Mouse (Mus musculus): ENCODE data around the gene Cox18.
A peak's percentile ranks its signal among the peaks of the same experiment; 100 is the strongest.
"Not testable (repeated sequence)": the region's sequence is repeated elsewhere in the genome, so short reads cannot be mapped to it uniquely, and the experiment has no call there.

Gene Cox18

DNA sequence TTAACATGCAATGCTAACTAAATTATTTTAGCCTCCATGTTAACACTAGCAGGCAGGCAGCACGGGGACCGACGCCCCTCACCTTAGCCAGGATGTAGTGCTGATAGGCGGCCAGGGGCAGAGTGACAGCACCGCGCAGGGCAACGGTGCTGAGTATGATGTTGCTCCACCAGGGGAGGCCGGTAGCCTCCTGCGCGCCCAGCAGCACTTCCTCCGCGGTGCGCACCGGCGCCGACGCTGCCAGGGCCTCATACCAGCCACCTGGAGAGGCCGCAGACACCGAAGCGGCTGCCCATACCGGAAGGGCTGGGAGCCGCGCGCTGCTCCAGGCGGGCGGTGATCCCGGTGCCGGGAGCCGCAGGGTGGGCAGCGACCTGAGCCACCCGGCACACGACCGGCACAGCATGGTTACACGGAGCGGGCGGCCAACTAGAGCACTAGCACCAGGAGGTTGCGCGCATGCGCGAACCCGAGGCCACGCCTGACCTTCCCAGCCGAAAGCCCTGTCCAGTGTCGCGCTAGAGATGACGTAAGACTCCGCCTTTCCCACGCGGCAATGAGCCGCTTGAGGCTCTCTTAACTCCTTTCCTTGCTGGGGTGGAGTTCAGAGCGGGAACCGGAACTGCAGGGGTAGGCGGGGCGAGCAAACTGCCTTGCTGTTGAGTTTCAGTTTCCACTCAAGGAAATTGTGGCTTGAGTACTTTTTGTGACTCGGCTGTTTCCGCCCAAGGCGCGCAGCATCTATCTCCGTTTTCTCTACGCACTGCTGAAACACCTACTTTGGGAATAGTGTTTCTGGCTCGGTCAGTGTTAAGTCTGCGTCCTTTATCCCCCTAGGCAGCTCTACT is at the start of gene Cox18:
Gene Cox18, minus strand, starts transcription at position 468 of the 848 bp plus-strand sequence.
- peak; percentile 100 for DNase-seq (ENCODE audit: low read depth, low spot score)

DNA sequence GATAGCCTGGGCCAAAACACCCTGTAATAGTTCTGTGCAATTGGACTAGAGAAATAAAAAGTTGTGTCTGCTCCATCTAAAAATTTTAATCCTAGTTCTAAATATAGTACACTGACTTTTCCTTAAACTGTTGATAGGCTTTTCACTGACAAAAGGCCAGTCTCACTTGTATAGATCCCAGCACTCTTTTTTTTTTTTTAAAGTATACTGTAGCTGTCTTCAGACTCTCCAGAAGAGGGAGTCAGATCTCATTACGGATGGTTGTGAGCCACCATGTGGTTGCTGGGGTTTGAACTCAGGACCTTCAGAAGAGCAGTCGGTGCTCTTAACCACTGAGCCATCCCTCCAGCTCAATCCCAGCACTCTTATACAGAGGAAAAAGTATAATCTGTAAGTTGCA is 38.4 kb upstream of the Cox18 start:
- DNase-seq (ENCODE audit: low read depth, low spot score), result not testable (repeated sequence)

DNA sequence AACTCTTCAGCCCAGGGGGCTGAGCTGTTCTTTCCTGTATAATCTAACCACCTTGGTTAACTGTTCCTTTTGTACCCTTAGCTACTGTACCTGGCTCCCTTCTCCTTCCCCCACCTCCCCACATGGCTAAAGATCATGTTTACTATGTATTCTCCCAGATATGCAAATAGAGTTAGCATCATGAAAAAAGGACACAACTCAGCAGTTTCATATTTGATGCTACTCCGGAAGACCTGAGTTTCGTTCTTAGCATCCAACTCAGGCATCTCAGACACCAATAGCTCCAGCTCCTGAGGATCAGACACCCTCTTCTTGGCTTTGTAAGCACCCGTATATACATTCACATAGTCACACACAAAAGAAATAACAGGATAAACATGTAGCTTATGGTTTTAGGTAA is 33.2 kb upstream of the Cox18 start:
- no peak for DNase-seq (ENCODE audit: low read depth, low spot score)

DNA sequence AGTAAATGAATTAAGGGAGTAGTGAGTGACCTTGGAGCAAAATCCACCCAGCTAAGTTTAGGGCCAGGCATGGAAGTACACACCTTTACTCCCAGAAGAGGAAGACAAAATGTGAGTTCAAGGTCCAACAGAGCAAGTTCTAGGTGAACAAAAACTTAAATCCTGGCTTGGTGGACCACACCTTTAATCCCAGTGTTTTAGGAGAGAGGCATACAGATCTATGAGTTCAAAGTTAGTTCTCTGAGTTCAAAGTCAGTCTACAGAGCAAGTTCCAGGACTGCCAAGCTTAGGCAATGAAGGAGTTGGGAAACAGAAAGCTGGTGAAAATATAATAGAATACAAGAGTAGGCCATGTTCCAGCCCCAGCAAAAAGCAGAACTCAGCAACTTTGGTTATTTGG is 23.7 kb upstream of the Cox18 start:
- DNase-seq (ENCODE audit: low read depth, low spot score), result peak; percentile 46

DNA sequence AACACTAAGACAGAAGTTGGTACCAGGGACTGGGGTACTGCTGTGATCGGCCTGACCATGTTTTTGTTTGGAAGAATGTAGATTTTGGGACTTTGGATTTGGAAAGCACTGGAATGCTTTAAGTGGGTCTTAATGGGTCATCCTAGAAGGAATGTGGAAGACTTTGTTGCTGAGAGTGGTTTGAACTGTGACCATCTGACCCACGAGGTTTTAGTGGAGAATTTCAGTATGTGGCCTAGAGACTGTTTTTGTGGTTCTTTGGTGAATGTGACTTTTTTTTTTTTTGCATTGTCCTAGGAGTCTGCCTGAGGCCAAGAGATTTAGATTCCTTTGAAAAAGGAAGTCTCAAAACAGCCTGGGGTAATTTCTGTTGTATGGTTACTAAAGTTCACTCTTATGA is 23.2 kb upstream of the Cox18 start:
- DNase-seq (ENCODE audit: low read depth, low spot score), result peak; percentile 58

DNA sequence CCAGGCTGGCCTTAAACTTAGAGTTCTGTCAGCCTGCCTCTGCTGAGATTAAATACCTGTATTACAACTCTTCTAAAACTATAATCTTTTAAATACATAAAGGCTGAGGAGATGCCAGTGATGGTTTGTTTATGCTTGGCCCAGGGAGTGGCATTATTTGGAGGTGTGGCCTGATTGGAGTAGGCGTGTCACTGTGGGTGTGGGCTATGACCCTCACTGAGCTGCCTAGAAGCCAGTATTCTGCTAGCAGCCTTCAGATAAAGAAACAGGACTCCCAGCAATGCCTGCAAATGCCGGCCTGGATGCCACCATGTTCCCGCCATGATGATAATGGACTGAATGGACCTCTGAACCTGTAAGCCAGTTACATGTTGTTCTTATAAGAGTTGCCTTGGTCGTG is 22.8 kb upstream of the Cox18 start:
- peak; percentile 89 for DNase-seq (ENCODE audit: low read depth, low spot score)

DNA sequence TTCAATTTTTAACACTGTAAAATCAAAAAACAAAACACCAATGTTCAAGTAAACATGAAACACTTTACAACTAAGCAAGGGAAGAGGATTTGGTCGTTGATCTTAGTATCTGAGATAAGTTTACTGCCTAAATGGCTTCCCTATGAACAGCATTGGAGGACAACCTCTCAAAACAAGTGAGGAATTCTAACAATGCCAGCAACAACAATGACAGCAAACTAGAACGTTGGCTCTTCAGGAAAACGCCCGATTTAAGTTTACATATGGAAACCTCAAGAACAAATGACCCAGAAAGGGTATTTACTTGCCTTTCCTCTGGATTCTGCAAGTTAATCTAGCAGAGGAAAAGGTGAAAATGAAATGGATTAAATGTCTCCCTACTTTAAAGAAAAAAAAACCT is 21.6 kb upstream of the Cox18 start:
- DNase-seq (ENCODE audit: low read depth, low spot score), result peak; percentile 90

DNA sequence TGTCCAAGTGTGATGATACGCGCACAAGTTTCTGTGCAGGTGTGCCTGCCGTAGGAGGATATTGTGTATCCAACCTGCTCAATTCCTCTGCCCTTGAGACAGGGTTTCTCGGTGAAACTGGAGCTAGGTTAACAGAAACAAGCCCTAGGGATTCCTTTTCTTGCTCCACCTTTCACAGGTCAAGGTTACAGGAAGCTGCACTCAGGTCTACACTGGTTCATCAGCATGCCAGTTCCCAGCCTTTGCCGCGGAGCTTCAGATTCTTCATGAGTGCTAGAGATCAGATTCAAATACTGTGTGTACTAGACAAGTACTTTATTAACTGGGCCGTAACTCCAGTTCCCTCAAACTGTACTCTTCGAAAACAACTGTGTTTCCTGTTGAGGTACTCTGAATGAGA is 11.4 kb upstream of the Cox18 start:
- peak; percentile 93 for DNase-seq (ENCODE audit: low read depth, low spot score)

DNA sequence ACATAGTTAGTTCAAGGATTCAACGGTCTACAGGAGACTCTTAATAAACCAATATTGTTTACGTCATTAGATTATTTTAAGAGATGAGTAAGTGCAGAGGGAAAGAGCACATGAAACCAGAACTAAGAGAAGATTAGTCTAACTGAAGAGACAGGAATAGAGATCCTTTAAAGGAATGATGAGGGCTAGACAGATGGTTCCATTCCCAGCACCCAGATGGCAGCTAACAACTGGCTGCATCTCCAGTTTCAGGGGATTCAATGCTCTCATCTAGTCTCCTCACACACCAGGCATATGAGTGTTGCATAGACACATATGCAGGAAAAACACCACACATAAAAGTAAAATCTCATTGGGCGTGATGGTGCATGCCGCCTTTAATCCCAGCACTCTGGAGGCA is 9.5 kb upstream of the Cox18 start:
- DNase-seq (ENCODE audit: low read depth, low spot score), result no peak

DNA sequence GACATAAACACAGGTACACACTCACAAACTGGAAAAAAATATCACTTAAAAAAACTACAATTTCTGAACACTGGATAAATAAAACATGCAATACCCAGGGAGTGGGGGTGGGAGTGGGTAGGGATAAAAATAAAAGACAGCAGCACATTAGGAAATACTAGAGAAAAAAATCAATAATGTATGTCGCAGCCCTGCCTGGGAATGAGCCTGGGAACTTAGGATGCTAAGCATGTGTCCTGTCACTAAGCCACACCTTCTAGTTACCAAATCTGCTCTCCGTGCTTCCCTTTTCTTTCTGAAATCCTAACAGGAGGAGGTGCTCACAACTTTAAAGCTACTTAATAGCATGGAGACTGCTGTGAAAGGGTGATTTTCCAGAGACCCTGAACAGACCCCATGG is 6.0 kb upstream of the Cox18 start:
- DNase-seq (ENCODE audit: low read depth, low spot score), result no peak

DNA sequence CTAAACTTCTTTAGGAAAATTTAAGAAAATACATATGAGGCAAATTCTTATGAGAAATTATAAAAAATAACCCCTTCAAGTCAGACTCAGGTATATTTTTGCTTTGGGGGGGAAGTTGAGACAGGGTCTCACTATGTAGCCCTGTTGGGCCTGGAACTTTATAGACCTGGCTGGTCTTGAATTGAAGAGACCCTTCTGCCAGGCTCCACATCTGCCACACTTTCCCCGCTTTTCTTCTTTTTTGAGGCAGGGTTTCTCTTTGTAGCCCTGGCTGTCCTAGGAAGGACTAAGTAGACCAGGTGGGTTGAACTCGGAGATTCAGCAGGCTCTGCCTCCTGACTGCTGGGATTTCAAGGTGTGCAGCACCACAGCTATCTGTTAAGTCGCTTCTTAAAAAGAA is 2.9 kb upstream of the Cox18 start:
- no peak for DNase-seq (ENCODE audit: low read depth, low spot score)

DNA sequence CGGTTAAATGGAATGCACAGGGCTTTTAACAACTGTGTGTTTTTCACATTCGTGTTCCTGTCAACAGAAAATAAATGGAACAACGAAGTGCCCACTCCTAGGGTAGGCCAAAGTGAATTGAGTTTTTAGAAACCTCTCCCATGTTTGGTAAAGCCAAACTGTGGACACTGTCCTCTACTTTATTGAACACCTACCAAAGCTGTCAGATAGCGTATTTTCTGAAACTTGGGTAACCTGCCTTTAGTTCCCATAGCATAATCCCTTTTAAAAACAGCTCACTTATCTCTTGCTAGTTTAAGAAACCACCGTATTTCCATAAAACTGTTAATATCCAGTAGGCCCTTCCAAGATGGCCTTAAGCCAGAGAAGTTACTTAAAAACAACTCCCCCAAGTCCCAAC is 929 bp upstream of the Cox18 start:
- DNase-seq (ENCODE audit: low read depth, low spot score), result no peak

DNA sequence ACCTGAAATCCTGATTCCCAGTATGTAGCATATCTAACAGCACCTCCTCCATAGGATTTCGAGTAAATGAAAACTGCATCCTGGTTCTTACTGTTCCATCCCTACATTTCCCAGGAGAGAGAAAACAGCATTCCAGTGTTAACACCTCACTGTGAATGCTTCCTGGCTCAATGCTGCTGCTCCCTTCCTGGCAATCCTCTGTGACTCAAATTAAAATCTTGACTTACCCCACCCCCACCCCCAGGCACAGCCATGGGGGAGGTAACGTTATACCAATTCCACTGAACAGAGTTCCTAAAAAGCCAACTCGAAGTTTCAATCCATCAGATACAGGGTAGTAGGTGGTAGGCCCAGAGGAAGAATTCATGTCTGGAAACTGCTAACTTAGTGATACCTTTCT is 864 bp downstream of the Cox18 start:
- DNase-seq (ENCODE audit: low read depth, low spot score), result no peak

DNA sequence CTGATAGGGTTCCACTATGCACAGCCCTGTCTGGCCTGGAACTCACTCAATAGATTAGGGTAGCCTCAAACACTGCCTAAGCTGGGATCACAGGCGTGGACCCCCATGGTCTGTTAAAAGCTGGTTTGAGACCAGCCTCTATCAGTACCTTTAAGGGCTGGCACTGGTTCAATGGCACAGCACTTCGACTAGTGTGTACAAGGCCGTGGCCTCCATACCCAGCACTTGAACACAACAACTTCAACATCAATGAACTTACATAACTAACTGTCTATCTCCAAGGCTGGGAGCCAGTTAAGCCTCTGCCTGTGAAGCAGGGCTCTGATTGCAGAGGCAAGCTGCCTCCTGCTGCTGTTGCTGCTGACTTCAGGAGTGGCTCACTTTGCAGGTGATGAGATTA is 6.0 kb downstream of the Cox18 start:
- DNase-seq (ENCODE audit: low read depth, low spot score), result no peak

DNA sequence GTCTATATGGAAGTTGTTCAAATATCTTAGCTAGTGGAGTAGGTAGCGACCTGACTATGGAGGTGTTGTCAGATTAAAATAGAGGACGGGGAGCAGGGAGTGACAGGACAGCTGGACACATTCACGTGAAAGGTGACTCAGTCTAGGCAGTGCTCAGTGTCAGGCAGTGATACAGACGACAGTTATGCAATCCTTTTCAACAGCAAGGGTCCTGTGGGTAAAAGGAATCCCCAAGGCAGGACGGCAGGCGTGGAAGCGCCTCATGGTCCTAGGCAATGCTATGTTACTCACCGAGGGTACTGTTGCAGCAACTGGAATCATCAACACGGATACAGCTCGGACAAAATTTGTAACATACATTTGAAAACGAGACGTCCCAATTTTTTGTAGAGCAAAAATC is 6.6 kb downstream of the Cox18 start:
- no peak for DNase-seq (ENCODE audit: low read depth, low spot score)

DNA sequence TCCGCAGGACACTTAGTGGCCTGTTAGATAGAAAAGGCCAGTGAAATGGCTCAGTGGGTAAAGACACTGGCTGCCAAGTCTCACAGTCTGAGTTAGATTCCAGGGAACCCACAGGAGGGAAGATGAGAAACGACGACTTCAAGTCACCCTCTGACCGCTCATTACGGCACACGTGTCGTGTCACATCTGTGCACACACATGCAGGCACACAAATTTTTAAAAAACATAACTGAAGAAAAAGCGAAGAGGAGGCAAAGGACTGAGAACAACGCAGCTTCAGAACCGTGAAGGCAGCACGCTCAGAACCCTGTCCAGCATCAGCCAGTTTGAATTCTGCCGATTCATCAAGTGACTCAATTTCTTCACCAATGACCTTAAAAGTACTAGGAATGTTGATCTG is 10.4 kb downstream of the Cox18 start:
- DNase-seq (ENCODE audit: low read depth, low spot score), result no peak

DNA sequence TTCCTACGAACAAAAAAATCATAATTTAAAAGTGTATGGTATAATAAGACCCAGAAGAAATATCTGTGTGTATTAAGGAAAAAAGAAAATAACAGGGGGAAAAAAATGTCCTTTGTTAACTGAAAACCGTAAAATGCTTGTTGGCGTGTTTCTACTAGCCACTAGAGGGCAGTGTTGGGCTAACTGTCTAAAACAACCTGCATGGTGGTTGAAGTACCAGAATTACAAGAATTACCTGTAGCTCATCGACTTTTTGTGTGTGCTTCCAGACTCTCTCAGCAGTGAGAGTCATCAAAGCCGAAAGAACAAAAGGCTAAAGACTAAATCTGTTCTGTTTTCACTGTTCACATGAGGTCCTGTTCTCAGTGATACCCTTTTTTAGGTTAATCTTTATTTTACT is 20.6 kb downstream of the Cox18 start:
- peak; percentile 75 for DNase-seq (ENCODE audit: low read depth, low spot score)

DNA sequence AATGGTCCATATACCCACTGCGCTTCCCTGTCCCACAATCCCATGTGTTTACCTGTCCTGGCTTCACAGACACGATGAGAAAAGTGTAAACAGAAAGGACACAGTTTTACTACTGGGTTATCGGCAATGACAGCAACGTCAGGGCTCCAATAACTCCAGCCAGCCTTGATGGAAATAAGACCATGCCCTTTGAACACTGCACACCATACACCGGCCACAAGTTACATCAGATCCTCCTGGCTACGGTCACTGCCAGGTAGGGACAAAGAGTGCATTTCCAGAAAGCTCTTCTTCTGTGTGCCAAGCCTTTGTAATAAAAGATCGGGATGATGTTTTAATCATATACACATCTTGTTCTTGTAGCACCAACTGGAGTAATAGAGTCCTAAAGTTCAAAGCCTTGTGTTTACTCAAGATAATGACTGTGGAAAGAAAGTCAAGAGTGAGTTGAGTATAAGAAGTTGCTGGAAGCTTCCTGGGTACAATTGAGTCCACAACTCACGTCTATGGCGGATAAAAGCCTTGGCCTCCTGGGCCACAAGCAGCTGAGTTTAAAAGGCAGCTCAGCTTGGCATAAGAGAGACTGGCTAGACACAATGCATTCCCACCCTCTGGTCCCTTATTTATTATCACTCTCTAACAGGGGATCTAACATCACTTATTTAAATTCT is 21.2 kb downstream of the Cox18 start:
- DNase-seq (ENCODE audit: low read depth, low spot score), result no peak

DNA sequence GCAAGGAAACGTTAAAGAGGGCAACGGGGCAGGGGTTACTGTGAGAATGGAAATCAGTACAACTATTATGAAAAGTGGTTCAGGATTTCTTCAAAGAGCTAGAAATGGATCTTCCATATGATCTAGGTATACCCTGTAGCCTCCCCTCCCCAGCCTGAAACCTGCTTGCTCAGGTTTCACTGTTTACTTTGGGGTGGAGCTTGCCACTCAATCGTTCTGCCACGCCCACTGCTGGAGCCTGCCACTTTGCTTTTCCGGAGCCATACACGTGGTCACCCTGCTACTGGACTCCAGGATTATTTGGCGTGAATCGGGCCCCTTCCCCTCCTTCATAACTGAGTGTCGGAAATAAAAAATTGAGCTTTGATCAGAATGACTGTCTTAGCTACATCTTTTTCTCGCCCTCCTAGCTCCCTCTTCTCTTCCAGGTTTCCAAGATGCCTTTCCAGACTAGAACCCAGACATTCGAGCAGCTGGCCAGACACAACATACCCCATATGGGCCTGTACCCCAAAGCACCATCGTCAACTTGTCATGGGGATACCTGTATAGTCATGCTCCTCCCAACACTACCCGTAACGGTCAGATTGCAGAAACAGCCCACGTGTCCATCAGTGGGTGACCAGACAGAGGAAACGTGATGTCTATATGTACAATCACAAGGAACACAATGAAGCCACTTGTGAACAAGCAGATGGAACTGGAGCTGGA is 23.7 kb downstream of the Cox18 start:
- no peak for DNase-seq (ENCODE audit: low read depth, low spot score)

DNA sequence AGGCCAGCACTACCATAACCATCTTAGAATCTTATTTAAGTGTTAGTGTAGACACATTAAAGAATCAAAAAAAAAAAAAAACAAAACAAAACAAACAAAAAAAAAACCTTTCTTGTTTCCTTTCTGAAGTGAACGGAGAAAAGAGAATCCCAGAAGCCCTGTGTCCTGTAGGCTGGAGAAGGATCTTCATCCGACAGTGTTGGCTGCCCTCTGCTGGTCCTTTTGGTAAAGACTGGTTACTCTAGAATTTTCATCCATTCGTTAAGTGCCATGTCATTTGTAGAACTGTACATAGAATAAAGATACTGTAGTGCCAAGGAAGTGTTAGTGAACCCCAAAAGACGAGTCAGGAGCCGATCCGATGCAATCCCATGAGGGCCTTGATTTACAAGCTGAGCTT is 29.0 kb downstream of the Cox18 start:
- peak; percentile 67 for DNase-seq (ENCODE audit: low read depth, low spot score)

DNA sequence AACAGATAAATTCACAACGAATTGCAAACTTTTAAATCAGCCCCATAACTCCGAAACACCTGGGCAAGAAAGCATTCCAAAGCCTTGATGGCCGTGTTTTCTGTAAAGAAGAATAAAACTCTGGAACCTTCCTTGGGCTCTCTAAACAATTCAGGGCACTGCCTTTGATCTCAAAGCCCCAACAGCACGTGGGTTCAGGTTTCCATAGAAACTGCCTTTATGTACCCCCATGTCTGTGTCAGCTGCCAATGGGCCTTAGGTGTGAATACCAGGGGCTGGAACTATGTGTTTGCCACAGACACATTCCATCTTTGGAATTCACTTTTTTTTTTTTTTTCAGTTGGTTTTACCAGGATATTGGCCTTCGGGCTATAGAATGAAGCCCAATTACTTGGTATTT is 41.0 kb downstream of the Cox18 start:
- DNase-seq (ENCODE audit: low read depth, low spot score), result no peak

DNA sequence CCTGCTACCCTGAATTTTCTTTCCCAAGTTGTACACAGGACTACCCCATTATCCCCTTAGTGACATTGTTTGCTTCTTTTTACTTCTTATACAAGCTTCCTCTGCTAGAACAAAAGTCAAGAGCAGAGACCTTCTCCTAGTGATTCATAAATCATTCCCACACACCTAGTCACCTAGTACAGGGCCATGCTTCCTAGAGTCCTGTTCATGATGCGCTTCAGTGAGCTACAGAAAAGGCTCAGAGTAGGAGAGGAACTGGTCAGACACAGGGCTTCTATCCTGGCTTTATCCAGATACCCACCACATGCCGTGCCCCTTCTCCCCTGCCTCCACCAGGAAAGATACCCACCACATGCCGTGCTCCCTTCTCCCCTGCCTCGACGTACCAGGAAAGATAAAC is 44.7 kb downstream of the Cox18 start:
- DNase-seq (ENCODE audit: low read depth, low spot score), result no peak

DNA sequence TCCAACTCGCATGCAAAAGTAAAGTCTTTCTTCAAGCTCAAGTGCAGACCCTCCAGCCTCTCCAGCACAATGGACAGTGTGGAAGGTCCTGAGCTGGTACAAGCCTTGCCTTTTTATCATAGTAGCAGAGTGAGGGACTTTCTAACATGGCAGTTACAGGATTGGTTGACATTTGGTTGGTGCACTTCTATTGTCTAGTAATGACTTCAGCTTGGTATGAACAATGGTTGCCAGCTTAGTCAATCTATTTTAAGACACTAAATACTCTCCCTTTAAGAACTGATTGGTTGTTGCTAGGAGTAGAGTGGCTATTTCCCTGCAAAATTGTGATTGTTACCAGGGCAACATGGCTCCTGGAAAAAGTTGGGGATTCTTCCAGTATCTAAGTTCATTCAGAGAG is 45.7 kb downstream of the Cox18 start:
- no peak for DNase-seq (ENCODE audit: low read depth, low spot score)

Measured in R1 (cell line).